Mouse (Mus musculus): ENCODE data around the gene Bahcc1.
A peak's percentile ranks its signal among the peaks of the same experiment; 100 is the strongest.

The Bahcc1 gene

GRCm38 (mm10) chr11:120283542-120283941 lies 50.8 kb downstream of the Bahcc1 start:
- peak; percentile 48 to 65 for DNase-seq (ENCODE audit: inconsistent age in 2 of 2, low spot score in 1 of 2)

- no peak for DNase-seq (ENCODE audit: inconsistent age in 2 of 2, low spot score in 1 of 2)
These were observed 56.9 kb downstream of the Bahcc1 start for GRCm38 (mm10) chr11:120289644-120290043.

- DNase-seq (ENCODE audit: inconsistent age in 2 of 2, low spot score in 1 of 2): no peak
These were observed 57.5 kb downstream of the Bahcc1 start for GRCm38 (mm10) chr11:120290266-120290665.

- peak; percentile 61 to 77 for DNase-seq (ENCODE audit: inconsistent age in 2 of 2, low spot score in 1 of 2)
These were observed 61.0 kb downstream of the Bahcc1 start for GRCm38 (mm10) chr11:120293714-120294113.

- no peak for DNase-seq (ENCODE audit: inconsistent age in 2 of 2, low spot score in 1 of 2)
These were observed 63.8 kb downstream of the Bahcc1 start for GRCm38 (mm10) chr11:120296305-120297144.

GRCm38 (mm10) chr11:120297767-120298166 lies 65.0 kb downstream of the Bahcc1 start:
- DNase-seq (ENCODE audit: inconsistent age in 2 of 2, low spot score in 1 of 2): no peak

GRCm38 (mm10) chr11:120298441-120299141 lies 65.8 kb downstream of the Bahcc1 start:
- DNase-seq (ENCODE audit: inconsistent age in 2 of 2, low spot score in 1 of 2): no peak

- no peak for DNase-seq (ENCODE audit: inconsistent age in 2 of 2, low spot score in 1 of 2)
These were observed 66.7 kb downstream of the Bahcc1 start for GRCm38 (mm10) chr11:120299484-120299883.

GRCm38 (mm10) chr11:120303119-120303518 lies 70.4 kb downstream of the Bahcc1 start:
- no peak for DNase-seq (ENCODE audit: inconsistent age in 2 of 2, low spot score in 1 of 2)

- DNase-seq (ENCODE audit: inconsistent age in 2 of 2, low spot score in 1 of 2): no peak
These were observed 71.0 kb downstream of the Bahcc1 start for GRCm38 (mm10) chr11:120303559-120304349.

- peak in 1 of 2 experiments; percentile 51 for DNase-seq (ENCODE audit: inconsistent age in 2 of 2, low spot score in 1 of 2)
These were observed 71.6 kb downstream of the Bahcc1 start for GRCm38 (mm10) chr11:120304350-120304694.

- DNase-seq (ENCODE audit: inconsistent age in 2 of 2, low spot score in 1 of 2): peak; percentile 92 to 97
These were observed 72.3 kb downstream of the Bahcc1 start for GRCm38 (mm10) chr11:120304886-120305534.

- DNase-seq (ENCODE audit: inconsistent age in 2 of 2, low spot score in 1 of 2): no peak
These were observed 73.0 kb downstream of the Bahcc1 start for GRCm38 (mm10) chr11:120305535-120306365.

- no peak for DNase-seq (ENCODE audit: inconsistent age in 2 of 2, low spot score in 1 of 2)
These were observed 73.8 kb downstream of the Bahcc1 start for GRCm38 (mm10) chr11:120306366-120307131.

- DNase-seq (ENCODE audit: inconsistent age in 2 of 2, low spot score in 1 of 2): peak in 1 of 2 experiments; percentile 22
These were observed 74.3 kb downstream of the Bahcc1 start for GRCm38 (mm10) chr11:120307132-120307413.

GRCm38 (mm10) chr11:120307566-120308430 lies 75.1 kb downstream of the Bahcc1 start:
- DNase-seq (ENCODE audit: inconsistent age in 2 of 2, low spot score in 1 of 2): peak; percentile 93 to 98

- peak in 1 of 2 experiments; percentile 7 for DNase-seq (ENCODE audit: inconsistent age in 2 of 2, low spot score in 1 of 2)
These were observed 75.9 kb downstream of the Bahcc1 start for GRCm38 (mm10) chr11:120308441-120309320.
